Mouse (Mus musculus): ENCODE data around the gene Kat5.

Gene Kat5

GRCm38 (mm10) chr19:5609547-5610404, at the start of gene Kat5:
Gene Kat5 (minus strand): TSS chr19:5610237.
- peak; percentile 85 to 91 for DNase-seq (ENCODE audit: low spot score in 2 of 2)

- DNase-seq (ENCODE audit: low spot score in 2 of 2): no peak
Measured at GRCm38 (mm10) chr19:5654720-5655298, 44.8 kb upstream of the Kat5 start.

GRCm38 (mm10) chr19:5653969-5654719, 44.1 kb upstream of the Kat5 start:
- DNase-seq (ENCODE audit: low spot score in 2 of 2): no peak

- DNase-seq (ENCODE audit: low spot score in 2 of 2): no peak
Measured at GRCm38 (mm10) chr19:5652570-5652969, 42.5 kb upstream of the Kat5 start.

GRCm38 (mm10) chr19:5651502-5652274, 41.7 kb upstream of the Kat5 start:
- no peak for DNase-seq (ENCODE audit: low spot score in 2 of 2)

- no peak for DNase-seq (ENCODE audit: low spot score in 2 of 2)
Measured at GRCm38 (mm10) chr19:5649298-5649741, 39.3 kb upstream of the Kat5 start.

GRCm38 (mm10) chr19:5648401-5649297, 38.6 kb upstream of the Kat5 start:
- peak; percentile 69 to 73 for DNase-seq (ENCODE audit: low spot score in 2 of 2)

GRCm38 (mm10) chr19:5647791-5648190, 37.8 kb upstream of the Kat5 start:
- no peak for DNase-seq (ENCODE audit: low spot score in 2 of 2)

- DNase-seq (ENCODE audit: low spot score in 2 of 2): no peak
Measured at GRCm38 (mm10) chr19:5646731-5647330, 36.8 kb upstream of the Kat5 start.

- no peak for DNase-seq (ENCODE audit: low spot score in 2 of 2)
Measured at GRCm38 (mm10) chr19:5645280-5645679, 35.2 kb upstream of the Kat5 start.

GRCm38 (mm10) chr19:5641641-5642040, 31.6 kb upstream of the Kat5 start:
- DNase-seq (ENCODE audit: low spot score in 2 of 2): no peak

- DNase-seq (ENCODE audit: low spot score in 2 of 2): no peak
Measured at GRCm38 (mm10) chr19:5641021-5641420, 31.0 kb upstream of the Kat5 start.

GRCm38 (mm10) chr19:5640339-5640738, 30.3 kb upstream of the Kat5 start:
- no peak for DNase-seq (ENCODE audit: low spot score in 2 of 2)

- DNase-seq (ENCODE audit: low spot score in 2 of 2): no peak
Measured at GRCm38 (mm10) chr19:5638416-5639005, 28.5 kb upstream of the Kat5 start.

GRCm38 (mm10) chr19:5637069-5638047, 27.3 kb upstream of the Kat5 start, which contains the start of gene Rela:
Gene Rela (plus strand): TSS chr19:5637483.
- DNase-seq (ENCODE audit: low spot score in 2 of 2): peak; percentile 79 to 84

GRCm38 (mm10) chr19:5636571-5637041, 26.6 kb upstream of the Kat5 start:
- peak in 1 of 2 experiments; percentile 32 for DNase-seq (ENCODE audit: low spot score in 2 of 2)

GRCm38 (mm10) chr19:5636036-5636570, 26.1 kb upstream of the Kat5 start:
- DNase-seq (ENCODE audit: low spot score in 2 of 2): no peak

- DNase-seq (ENCODE audit: low spot score in 2 of 2): no peak
Measured at GRCm38 (mm10) chr19:5632120-5632519, 22.1 kb upstream of the Kat5 start.

All from frontal cortex, postnatal 10 days (tissue).